Mouse (Mus musculus): ENCODE measurements at regions not wholly inside any gene's neighbourhood (a gene's known extent, or its start where the extent isn't known, plus 50 kb on each side); places are given as distances from the start of the nearest gene placed in this dataset.

DNA sequence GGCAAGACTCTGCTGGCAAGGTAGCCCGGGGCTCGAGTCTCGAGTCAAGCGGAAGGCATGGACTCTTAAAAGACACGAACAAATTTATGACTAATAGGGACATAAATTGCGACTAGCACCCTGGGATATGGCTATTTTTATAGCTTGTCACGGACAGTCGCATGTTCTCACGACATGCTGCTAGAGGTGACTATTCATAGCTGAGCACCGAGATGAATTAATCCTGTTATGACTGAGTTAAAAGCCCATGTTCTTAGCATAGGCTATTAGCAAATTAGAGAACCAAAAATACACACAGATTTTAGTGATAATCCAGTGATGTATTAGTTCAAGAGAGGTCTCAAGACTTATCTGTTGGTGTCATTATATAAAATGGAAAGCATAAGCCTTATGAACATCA is 539.2 kb downstream of the Gm19410 start:
- DNase-seq (ENCODE audit: low spot score) = no peak

DNA sequence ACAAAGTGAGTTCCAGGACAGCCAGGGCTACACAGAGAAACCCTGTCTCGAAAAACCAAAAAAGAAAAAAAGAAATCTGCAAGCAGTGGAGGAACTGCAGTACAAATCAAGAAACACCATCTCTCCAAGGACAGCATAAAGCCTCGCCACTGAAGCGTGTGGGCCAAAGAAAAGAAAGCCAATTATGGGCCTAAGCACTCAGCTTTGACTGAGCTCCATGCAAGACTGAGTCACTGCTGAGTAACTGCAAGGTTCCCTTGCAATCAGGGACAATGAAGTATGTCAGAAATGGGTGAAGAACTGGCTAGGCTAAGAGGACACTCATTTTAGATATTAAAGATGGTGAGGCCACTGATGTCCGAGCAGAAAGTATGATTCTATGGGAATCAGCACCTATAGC is 540.7 kb downstream of the Gm19410 start:
- no peak for DNase-seq (ENCODE audit: low spot score)

- DNase-seq (ENCODE audit: low spot score) = no peak
Observed at GRCm38 (mm10) chr8:36307496-36307895, 541.9 kb downstream of the Gm19410 start.

DNA sequence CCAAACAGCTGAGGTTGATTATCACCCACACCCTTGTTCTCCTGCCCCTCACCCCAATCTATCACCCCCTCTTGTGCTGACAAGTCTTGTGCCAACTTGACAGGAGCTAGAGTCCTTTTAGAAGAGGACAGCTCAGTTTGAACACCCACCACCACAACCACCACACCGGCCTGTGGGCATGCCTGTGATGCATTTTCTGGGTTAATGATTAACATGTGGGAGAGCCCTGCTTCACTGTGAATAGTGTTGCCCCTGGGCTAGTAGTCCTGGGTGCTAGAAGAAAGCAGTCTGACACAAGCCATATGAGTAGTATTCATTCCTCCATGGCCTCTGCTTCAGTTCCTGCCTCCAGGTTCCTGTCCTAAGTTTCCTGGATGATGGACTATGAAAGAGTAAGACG is 542.5 kb downstream of the Gm19410 start:
- DNase-seq (ENCODE audit: low spot score) = no peak

DNA sequence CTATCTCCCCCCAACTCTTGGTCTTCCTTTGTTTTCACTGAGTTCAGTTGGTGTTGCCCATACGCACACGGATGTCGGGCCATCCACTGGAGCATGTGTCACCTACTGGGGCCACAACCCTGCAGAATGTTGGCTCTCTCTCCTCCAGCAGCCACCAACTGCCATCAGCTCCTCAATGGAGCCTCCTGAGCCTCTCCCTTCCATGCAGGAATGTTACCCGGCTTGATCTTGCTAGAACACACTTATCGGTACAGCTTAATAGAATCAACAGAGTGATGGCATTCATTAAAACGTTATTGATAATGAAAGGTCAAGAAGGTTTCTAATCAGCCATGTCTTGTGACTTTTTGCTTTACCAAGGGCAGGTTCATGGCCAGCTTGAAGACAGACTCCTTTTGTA is 543.7 kb downstream of the Gm19410 start:
- DNase-seq (ENCODE audit: low spot score) = no peak

GRCm38 (mm10) chr8:36309952-36310351 is 544.4 kb downstream of the Gm19410 start:
- no peak for DNase-seq (ENCODE audit: low spot score)

GRCm38 (mm10) chr8:36311734-36312133 is 546.1 kb downstream of the Gm19410 start:
- no peak for DNase-seq (ENCODE audit: low spot score)

DNA sequence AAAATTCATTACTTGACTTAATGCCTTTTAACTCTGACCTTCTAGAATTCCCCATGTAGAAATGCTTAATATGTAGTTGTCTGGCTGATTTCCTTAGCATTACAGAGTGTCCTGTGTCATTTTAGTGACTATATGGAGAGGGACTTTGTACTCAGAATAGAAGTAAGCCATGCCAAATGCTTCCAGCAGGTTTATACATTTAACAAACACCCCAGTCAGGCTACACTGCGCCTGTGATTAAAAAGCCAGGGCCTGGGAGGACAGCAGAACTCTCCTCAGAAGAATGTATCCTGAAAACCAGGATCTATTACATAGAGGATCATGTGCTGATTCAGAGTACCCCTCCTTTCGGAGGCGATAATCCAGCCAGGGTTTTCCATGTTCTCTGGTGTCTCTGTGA is 547.4 kb downstream of the Gm19410 start:
- DNase-seq (ENCODE audit: low spot score) = no peak

GRCm38 (mm10) chr8:36318396-36318795 is 552.8 kb downstream of the Gm19410 start:
- DNase-seq (ENCODE audit: low spot score) = no peak

GRCm38 (mm10) chr8:36318884-36319283 is 553.3 kb downstream of the Gm19410 start:
- no peak for DNase-seq (ENCODE audit: low spot score)

DNA sequence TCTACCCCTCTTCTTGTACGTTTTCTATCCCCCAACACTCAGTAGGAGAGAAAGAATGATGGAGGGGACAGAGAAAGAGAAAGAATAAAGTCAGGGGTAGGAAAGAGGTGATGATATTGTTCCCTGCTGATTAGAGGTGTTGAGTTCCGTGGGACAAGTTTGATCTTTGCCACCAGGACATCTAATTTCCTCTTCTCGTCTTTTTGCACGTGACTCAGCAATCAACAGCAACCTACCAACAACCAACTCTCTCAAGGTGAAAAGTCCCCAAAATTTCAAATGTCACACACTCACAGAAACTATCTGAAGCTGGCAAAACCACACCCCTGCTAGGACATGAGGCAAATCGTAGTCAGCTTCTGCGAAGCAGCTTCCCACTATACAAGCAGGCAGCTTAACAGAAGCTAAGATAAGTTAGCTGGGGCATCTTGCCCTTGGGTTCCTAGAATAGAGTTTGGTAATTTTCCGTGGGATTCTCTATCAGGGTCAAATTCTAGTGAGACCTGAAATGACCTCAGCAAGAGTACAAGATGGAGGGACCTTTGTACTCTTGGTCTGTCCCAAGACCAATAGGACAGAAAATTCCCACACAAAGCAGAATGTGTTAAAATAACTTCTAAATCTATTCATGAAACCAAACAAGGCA is 553.8 kb downstream of the Gm19410 start:
- DNase-seq (ENCODE audit: low spot score) = no peak

- DNase-seq (ENCODE audit: low spot score) = no peak
Observed at GRCm38 (mm10) chr8:36322125-36322524, 556.5 kb downstream of the Gm19410 start.

DNA sequence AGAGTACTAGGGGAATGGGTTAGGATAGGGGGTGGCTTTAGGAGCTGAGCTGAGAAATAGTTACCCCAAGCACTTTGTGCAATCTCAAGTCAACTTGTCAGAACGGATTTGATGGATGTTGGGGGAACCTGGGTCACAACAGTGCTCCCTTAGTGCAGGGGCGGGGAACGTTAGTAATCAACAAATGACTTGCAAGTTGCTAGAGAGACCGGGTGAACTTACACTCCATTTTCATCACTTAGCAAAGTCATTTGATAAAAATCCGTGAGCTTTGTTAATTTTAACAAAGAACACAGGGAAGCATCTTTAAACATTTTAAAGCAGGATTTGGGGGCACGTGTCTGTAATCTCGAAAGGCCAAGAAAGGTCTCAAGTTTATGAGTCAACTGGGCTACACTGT is 557.0 kb downstream of the Gm19410 start:
- DNase-seq (ENCODE audit: low spot score) = no peak

DNA sequence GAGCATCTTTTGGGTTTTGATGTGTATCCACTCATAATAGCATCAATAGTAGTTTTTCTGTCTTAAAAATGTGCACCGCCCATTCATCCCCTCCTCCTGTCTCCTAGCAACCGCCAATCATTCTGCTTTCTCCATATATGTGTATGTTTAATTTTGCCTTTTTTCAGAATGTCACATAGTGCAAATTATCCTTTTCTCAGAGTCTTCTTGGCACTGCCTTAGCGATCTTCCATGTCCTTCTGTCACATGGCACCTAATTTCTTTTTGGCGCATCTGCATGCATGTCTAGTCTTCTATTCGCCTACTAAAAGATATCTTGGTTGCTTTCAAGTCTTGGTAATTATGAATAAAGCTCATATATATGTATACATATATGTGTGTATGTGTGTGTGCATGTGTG is 573.0 kb downstream of the Gm19410 start:
- DNase-seq (ENCODE audit: low spot score) = no peak

GRCm38 (mm10) chr8:36339449-36339848 is 573.9 kb downstream of the Gm19410 start:
- DNase-seq (ENCODE audit: low spot score) = no peak

DNA sequence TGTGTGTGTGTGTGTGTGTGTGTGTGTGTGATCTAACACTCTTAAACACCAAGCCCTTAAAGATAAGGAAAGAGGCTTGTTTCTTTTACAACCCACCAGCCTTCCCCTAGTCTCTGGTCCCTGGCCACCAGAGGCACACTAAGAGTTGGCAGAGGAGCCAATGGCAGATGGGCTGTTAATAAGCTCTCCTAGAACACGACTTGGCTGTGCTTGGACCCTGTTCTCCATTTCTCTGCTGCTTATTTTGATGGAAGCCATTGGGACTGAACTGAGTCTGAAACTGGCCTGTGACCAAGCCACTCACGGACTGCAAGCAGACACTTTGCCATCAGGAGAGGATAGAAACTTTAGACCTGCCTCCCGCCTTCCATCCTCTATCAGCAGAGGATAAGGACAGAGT is 574.9 kb downstream of the Gm19410 start:
- peak; percentile 1 for DNase-seq (ENCODE audit: low spot score)

GRCm38 (mm10) chr8:36341965-36342364 is 576.4 kb downstream of the Gm19410 start:
- DNase-seq (ENCODE audit: low spot score) = no peak

- no peak for DNase-seq (ENCODE audit: low spot score)
Observed at GRCm38 (mm10) chr8:36342650-36343049, 577.1 kb downstream of the Gm19410 start.

- peak; percentile 85 for DNase-seq (ENCODE audit: low spot score)
Observed at GRCm38 (mm10) chr8:36346682-36347324, 581.2 kb downstream of the Gm19410 start.

GRCm38 (mm10) chr8:36348067-36348466 is 582.5 kb downstream of the Gm19410 start:
- DNase-seq (ENCODE audit: low spot score) = no peak

- DNase-seq (ENCODE audit: low spot score) = no peak
Observed at GRCm38 (mm10) chr8:36354926-36355325, 589.3 kb downstream of the Gm19410 start.

GRCm38 (mm10) chr8:36358998-36359397 is 593.4 kb downstream of the Gm19410 start:
- no peak for DNase-seq (ENCODE audit: low spot score)

GRCm38 (mm10) chr8:36361255-36361654 is 595.7 kb downstream of the Gm19410 start:
- peak; percentile 69 for DNase-seq (ENCODE audit: low spot score)

DNA sequence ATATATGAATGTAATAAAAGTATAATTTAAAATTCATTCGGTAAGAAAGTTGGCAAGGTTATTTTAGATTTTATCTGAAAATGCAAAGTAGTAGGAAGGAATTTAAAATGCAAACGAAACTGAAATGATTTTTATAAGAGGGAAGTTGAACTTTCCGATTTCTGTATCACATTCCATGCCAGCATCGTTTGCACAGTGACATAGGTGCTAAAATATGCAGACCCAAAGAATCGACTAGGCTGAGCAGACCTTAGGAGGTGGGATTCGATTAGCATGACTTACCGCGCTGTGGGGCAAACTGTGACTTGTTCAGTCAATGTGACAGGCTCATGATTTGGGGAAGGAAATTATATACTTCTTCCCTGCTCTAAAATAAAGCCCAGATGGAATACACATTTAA is 596.2 kb downstream of the Gm19410 start:
- DNase-seq (ENCODE audit: low spot score) = no peak

Measured in gastrocnemius, adult 18-20 months (tissue).